ENCODE assay signal across 10 mouse cellular contexts in genomic region chr7:139434095-139434830, GRCm38 (mm10). TPM values are rescaled to one million over a fixed set of nuclear protein-coding genes. Genes with fewer than 3 reads are reported as not detected.
DNase-seq lines count a peak whose midpoint lies in the region; ATAC-seq and TF ChIP-seq lines count a peak whose summit lies in the region.
"Had no signal": no experiment of that assay in that cellular context is flagged by ENCODE, and none has a peak within 500 bp of the region (broad histone marks: within the 10 kb centered on the region; RNA-seq: fewer than 3 reads in every experiment).

No protein-coding gene starts in this region.

- H3K9me3 ChIP-seq in heart, embryonic 11.5 days (replicated peaks; ENCODE audit: control insufficient read depth, low read length): no peaks in the 10 kb centered on the region
- no peaks in the 10 kb centered on the region for H3K9me3 ChIP-seq in kidney, postnatal 0 days (replicated peaks; ENCODE audit: low read length)
- H3K9me3 ChIP-seq in hindbrain, embryonic 14.5 days (ENCODE audit: control insufficient read depth, low read length): peaks cover 10% of the 10 kb centered on the region; the same call in 1 of the 2 replicates
- H3K9me3 ChIP-seq in forebrain, postnatal 0 days (ENCODE audit: low read length): no peaks in the 10 kb centered on the region

- peaks cover 43% of the 10 kb centered on the region for H3K4me1 ChIP-seq in heart, embryonic 11.5 days (ENCODE audit: control insufficient read depth, insufficient read depth, low read length)
- peaks cover 17% of the 10 kb centered on the region for H3K4me1 ChIP-seq in kidney, postnatal 0 days (replicated peaks; ENCODE audit: insufficient read depth, low read length)
- H3K4me1 ChIP-seq in hindbrain, embryonic 14.5 days (replicated peaks; ENCODE audit: control insufficient read depth, insufficient read depth, low read length): 0 out of 2 replicates have a peak, but pooled peaks cover 12% of the 10 kb centered on the region
- H3K4me1 ChIP-seq in forebrain, postnatal 0 days (ENCODE audit: insufficient read depth): no peaks in the 10 kb centered on the region

- H3K27ac ChIP-seq in heart, embryonic 11.5 days (ENCODE audit: low read depth, low read length): peak overlapping the region; percentile 38
- peak overlapping the region; percentile 21; the same call in 1 of the 2 replicates for H3K27ac ChIP-seq in kidney, postnatal 0 days
- no peak overlapping the region for H3K27ac ChIP-seq in hindbrain, embryonic 14.5 days
- no peak overlapping the region for H3K27ac ChIP-seq in forebrain, postnatal 0 days (ENCODE audit: low read depth, low read length)
- H3K27ac ChIP-seq: embryonic facial prominence, embryonic 13.5 days had no signal

- H3K36me3 ChIP-seq in heart, embryonic 11.5 days (ENCODE audit: control insufficient read depth, insufficient read depth, low read length): no peaks in the 10 kb centered on the region
- no peaks in the 10 kb centered on the region for H3K36me3 ChIP-seq in kidney, postnatal 0 days (ENCODE audit: insufficient read depth, low read length)
- H3K36me3 ChIP-seq in hindbrain, embryonic 14.5 days (replicated peaks; ENCODE audit: control insufficient read depth, insufficient read depth): no peaks in the 10 kb centered on the region
- no peaks in the 10 kb centered on the region for H3K36me3 ChIP-seq in forebrain, postnatal 0 days (ENCODE audit: insufficient read depth)
- H3K36me3 ChIP-seq: embryonic facial prominence, embryonic 13.5 days had no signal

- H3K4me3 ChIP-seq in heart, embryonic 11.5 days (ENCODE audit: low read depth, low read length): no peak overlapping the region
- H3K4me3 ChIP-seq in kidney, postnatal 0 days (replicated peaks; ENCODE audit: low read depth, low read length): no peak overlapping the region
- H3K4me3 ChIP-seq in hindbrain, embryonic 14.5 days (replicated peaks; ENCODE audit: low read length): no peak overlapping the region
- no peak overlapping the region for H3K4me3 ChIP-seq in forebrain, postnatal 0 days (ENCODE audit: low read depth, low read length)
- H3K4me3 ChIP-seq: embryonic facial prominence, embryonic 13.5 days; myocyte had no signal

- DNase-seq in adrenal gland, adult 2 months: peak; percentile 58
- DNase-seq in adrenal gland, postnatal 25 days: no peak
- DNase-seq in kidney, postnatal 0 days (ENCODE audit: low spot score): peak; percentile 76
- DNase-seq in lung, postnatal 10 days: peak; percentile 83
- no peak for DNase-seq in hindbrain, embryonic 14.5 days (ENCODE audit: low spot score)
- DNase-seq in left cerebral cortex, adult 18-20 months (ENCODE audit: low spot score in 2 of 2): no peak
- no peak for DNase-seq in forebrain, postnatal 0 days

- H3K9ac ChIP-seq in heart, embryonic 11.5 days (ENCODE audit: low read depth, low read length): 0 out of 2 replicates have a peak overlapping the region, but pooled peaks have one; percentile 24
- H3K9ac ChIP-seq in kidney, postnatal 0 days (ENCODE audit: low read depth, low read length): no peak overlapping the region
- H3K9ac ChIP-seq in hindbrain, embryonic 14.5 days: no peak overlapping the region
- H3K9ac ChIP-seq in forebrain, postnatal 0 days: no peak overlapping the region
- H3K9ac ChIP-seq: embryonic facial prominence, embryonic 13.5 days had no signal

- no peaks in the 10 kb centered on the region for H3K27me3 ChIP-seq in heart, embryonic 11.5 days (ENCODE audit: control insufficient read depth, insufficient read depth, low read length)
- no peaks in the 10 kb centered on the region for H3K27me3 ChIP-seq in kidney, postnatal 0 days (ENCODE audit: insufficient read depth, low read length)
- no peaks in the 10 kb centered on the region for H3K27me3 ChIP-seq in hindbrain, embryonic 14.5 days (ENCODE audit: control insufficient read depth, insufficient read depth, low read length)
- no peaks in the 10 kb centered on the region for H3K27me3 ChIP-seq in forebrain, postnatal 0 days (ENCODE audit: insufficient read depth, low read length)
- H3K27me3 ChIP-seq: embryonic facial prominence, embryonic 13.5 days had no signal

- WGBS in heart, embryonic 11.5 days (ENCODE audit: insufficient replicate concordance): 37% methylated on average over 5 of the region's 5 CpGs
- 60% methylated on average over 5 of the region's 5 CpGs for whole genome bisulfite sequencing in kidney, postnatal 0 days
- 93% methylated on average over 5 of the region's 5 CpGs for WGBS in hindbrain, embryonic 14.5 days
- WGBS in forebrain, postnatal 0 days: 87% methylated on average over 5 of the region's 5 CpGs

- no peak for TF ChIP-seq CTCF in kidney, postnatal 0 days (IDR thresholded peaks at IDR 0.05; ENCODE audit: low read depth)
- TF ChIP-seq CTCF in forebrain, postnatal 0 days (IDR thresholded peaks at IDR 0.05; ENCODE audit: low read depth): no peak

- ATAC-seq in heart, embryonic 11.5 days (replicated peaks; ENCODE audit: insufficient number of reproducible peaks, low FRiP score, low TSS enrichment): peak; percentile 68
- ATAC-seq in kidney, postnatal 0 days (replicated peaks; ENCODE audit: low FRiP score, low read depth): peak; percentile 36; the same call in 1 of the 2 replicates
- no peak for ATAC-seq in hindbrain, embryonic 14.5 days (ENCODE audit: low FRiP score)
- ATAC-seq in forebrain, postnatal 0 days: no peak

- H3K4me2 ChIP-seq in heart, embryonic 11.5 days: peak overlapping the region; percentile 12
- no peak overlapping the region for H3K4me2 ChIP-seq in kidney, postnatal 0 days (ENCODE audit: low read length)
- no peak overlapping the region for H3K4me2 ChIP-seq in hindbrain, embryonic 14.5 days (replicated peaks)
- H3K4me2 ChIP-seq in forebrain, postnatal 0 days (ENCODE audit: low read depth): no peak overlapping the region
- H3K4me2 ChIP-seq: embryonic facial prominence, embryonic 13.5 days had no signal

RNA-seq across cellular contexts. Expression of gene Inpp5a, which starts 45.4 kb away (rescaled TPM):
- 100 to 1,000 TPM in 1 of 2 experiments, 10 to 100 TPM in 1; 89.7 to 103 TPM for total RNA-seq in adrenal gland, adult 2 months (2021)
- 41.5 and 46.2 TPM in 2 replicates for polyA plus RNA-seq in adrenal gland, adult 2 months (2012; rRNA removed)
- 67.4 and 93.7 TPM in 2 replicates for total RNA-seq in adrenal gland, postnatal 25 days (2021)
- polyA plus RNA-seq in heart, embryonic 11.5 days (2014; fragmentation: Nextera tagmentation; extraction: Ambion mirVana): 69.8 and 74.4 TPM in 2 replicates
- polyA plus RNA-seq in kidney, postnatal 0 days (2015; fragmentation: Nextera tagmentation; extraction: Ambion mirVana): 21.0 and 24.3 TPM in 2 replicates
- 28.1 and 34.1 TPM in 2 replicates for polyA plus RNA-seq in hindbrain, embryonic 14.5 days (2014; fragmentation: Nextera tagmentation; extraction: Ambion mirVana)
- total RNA-seq in left cerebral cortex, adult 18-20 months (2021): 10 to 100 TPM; 60.0 to 61.8 TPM
- total RNA-seq in forebrain, postnatal 0 days (2014; rRNA removed): 8.8 and 9.4 TPM in 2 replicates
- polyA plus RNA-seq in forebrain, postnatal 0 days (2015; fragmentation: Nextera tagmentation; extraction: Ambion mirVana): 12.8 and 16.3 TPM in 2 replicates

Comparison
In these comparisons a context has a peak if more than half of its experiments do, and no peak if none do; other contexts are left out.
1. DNase-seq: peak in adrenal gland, adult 2 months (single experiment), kidney, postnatal 0 days (single experiment) and lung, postnatal 10 days (single experiment); none in adrenal gland, postnatal 25 days (single experiment), hindbrain, embryonic 14.5 days (single experiment), left cerebral cortex, adult 18-20 months (0 of 2) and forebrain, postnatal 0 days (single experiment).
2. ATAC-seq: peak in heart, embryonic 11.5 days (single experiment) and kidney, postnatal 0 days (single experiment); none in hindbrain, embryonic 14.5 days (single experiment) and forebrain, postnatal 0 days (single experiment).
3. H3K27ac ChIP-seq: peak in heart, embryonic 11.5 days (single experiment) and kidney, postnatal 0 days (single experiment); none in hindbrain, embryonic 14.5 days (single experiment) and forebrain, postnatal 0 days (single experiment).